In the genomic region with DNA sequence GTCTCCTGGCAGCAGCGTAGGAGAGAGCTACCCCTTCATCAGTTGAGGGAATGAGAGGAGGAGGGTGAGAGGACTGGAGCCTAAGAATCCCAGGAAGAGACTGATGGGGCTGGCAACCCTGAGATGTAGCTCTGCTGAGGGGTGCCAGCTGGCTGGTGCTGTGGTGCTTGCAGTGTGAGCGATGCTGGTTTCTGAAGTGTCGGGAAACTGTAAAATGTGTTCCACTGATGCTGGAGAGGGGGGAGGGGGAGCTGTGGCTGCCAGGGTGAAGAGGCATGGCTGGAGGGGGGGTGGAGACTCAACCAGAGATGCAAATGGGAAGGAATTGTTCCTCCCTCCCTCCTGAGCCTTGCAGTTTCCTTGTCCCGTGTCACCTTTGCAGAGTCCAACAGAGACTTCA, we compare ENCODE assay signal across 28 mouse cellular contexts.
A peak's percentile ranks its signal among the peaks of the same experiment; 100 is the strongest.
DNase-seq lines count a peak whose midpoint lies in the region; ATAC-seq and TF ChIP-seq lines count a peak whose summit lies in the region.
"Had no signal": no experiment of that assay in that cellular context is flagged by ENCODE, and none has a peak within 500 bp of the region (broad histone marks: within the 10 kb centered on the region; RNA-seq: fewer than 3 reads in every experiment).

No protein-coding gene starts in this region.

- no peak overlapping the region for H3K9ac ChIP-seq in forebrain, embryonic 13.5 days
- H3K9ac ChIP-seq in forebrain, embryonic 11.5 days (ENCODE audit: low read length), result no peak overlapping the region
- H3K9ac ChIP-seq in forebrain, embryonic 16.5 days (replicated peaks; ENCODE audit: low read depth, low read length), result no peak overlapping the region
- H3K9ac ChIP-seq: heart, embryonic 15.5 days; liver, embryonic 12.5 days; liver, postnatal 0 days; midbrain, embryonic 12.5 days; neural tube, embryonic 13.5 days had no signal

- no peak for DNase-seq in forebrain, embryonic 11.5 days (ENCODE audit: low spot score)
- peak; percentile 30 for DNase-seq in lung, postnatal 10 days
- DNase-seq in lung, postnatal 4 days, result no peak
- no peak for DNase-seq in G1E (ENCODE audit: low spot score)
- no peak for DNase-seq in frontal cortex, postnatal 36 days (ENCODE audit: low spot score in 2 of 2)
- no peak for DNase-seq in embryo, embryonic 11 days
- DNase-seq: adrenal gland, adult 8-10 months; cerebellum, adult 8-10 months; cerebellum, postnatal 25 days; gastrocnemius, postnatal 25 days; heart, adult 11 months; kidney, adult 8-10 months; layer of hippocampus, postnatal 36 days; left cerebral cortex, postnatal 4 days; liver, postnatal 0 days; thymus, adult 18-20 months; thymus, postnatal 25 days had no signal

- H3K27me3 ChIP-seq in forebrain, embryonic 13.5 days, result no peaks in the 10 kb centered on the region
- H3K27me3 ChIP-seq in forebrain, embryonic 11.5 days (ENCODE audit: control insufficient read depth, insufficient read depth, low read length), result no peaks in the 10 kb centered on the region
- no peaks in the 10 kb centered on the region for H3K27me3 ChIP-seq in G1E (ENCODE audit: insufficient read depth, low read length)
- H3K27me3 ChIP-seq in forebrain, embryonic 16.5 days (replicated peaks; ENCODE audit: control insufficient read depth, insufficient read depth, low read length), result no peaks in the 10 kb centered on the region
- H3K27me3 ChIP-seq: CH12.LX; liver, embryonic 12.5 days; neural tube, embryonic 13.5 days had no signal

- WGBS in forebrain, embryonic 13.5 days, result 61% methylated on average over 4 of the region's 4 CpGs
- 65% methylated on average over 4 of the region's 4 CpGs for WGBS in forebrain, embryonic 11.5 days
- WGBS in forebrain, embryonic 16.5 days, result 53% methylated on average over 4 of the region's 4 CpGs

- ATAC-seq in forebrain, embryonic 13.5 days, result peak; percentile 61; the same call in 1 of the 2 replicates
- ATAC-seq in forebrain, embryonic 11.5 days (replicated peaks; ENCODE audit: low FRiP score), result no peak
- ATAC-seq in G1E (ENCODE audit: extremely low read depth, insufficient number of reproducible peaks, low FRiP score, poor library complexity, severe bottlenecking), result no peak
- ATAC-seq in forebrain, embryonic 16.5 days, result peak; percentile 64; the same call in 1 of the 2 replicates
- ATAC-seq: hindbrain, embryonic 16.5 days; liver, embryonic 12.5 days; liver, postnatal 0 days had no signal

- no peaks in the 10 kb centered on the region for H3K36me3 ChIP-seq in forebrain, embryonic 13.5 days (ENCODE audit: poor library complexity, severe bottlenecking)
- no peaks in the 10 kb centered on the region for H3K36me3 ChIP-seq in forebrain, embryonic 11.5 days (ENCODE audit: control insufficient read depth, insufficient read depth, low read length)
- H3K36me3 ChIP-seq in G1E (replicated peaks), result peaks cover 10% of the 10 kb centered on the region
- H3K36me3 ChIP-seq in forebrain, embryonic 16.5 days (ENCODE audit: control insufficient read depth, insufficient read depth), result no peaks in the 10 kb centered on the region
- H3K36me3 ChIP-seq: heart, embryonic 10.5 days; heart, embryonic 15.5 days; liver, embryonic 12.5 days; midbrain, embryonic 12.5 days; neural tube, embryonic 13.5 days had no signal

- peaks cover 9% of the 10 kb centered on the region for H3K4me1 ChIP-seq in forebrain, embryonic 13.5 days
- H3K4me1 ChIP-seq in forebrain, embryonic 11.5 days (replicated peaks; ENCODE audit: control insufficient read depth, insufficient read depth, low read length), result no peaks in the 10 kb centered on the region
- peaks cover 92% of the 10 kb centered on the region for H3K4me1 ChIP-seq in G1E (ENCODE audit: insufficient read depth, low read depth, low read length)
- H3K4me1 ChIP-seq in forebrain, embryonic 16.5 days (replicated peaks; ENCODE audit: control insufficient read depth, insufficient read depth, low read length), result no peaks in the 10 kb centered on the region
- H3K4me1 ChIP-seq: neural tube, embryonic 13.5 days had no signal

- H3K27ac ChIP-seq in forebrain, embryonic 13.5 days, result no peak overlapping the region
- no peak overlapping the region for H3K27ac ChIP-seq in forebrain, embryonic 11.5 days (ENCODE audit: low read depth, low read length)
- H3K27ac ChIP-seq in forebrain, embryonic 16.5 days (ENCODE audit: low read length), result no peak overlapping the region
- H3K27ac ChIP-seq: heart, embryonic 10.5 days; heart, embryonic 15.5 days; kidney, postnatal 0 days; liver, embryonic 12.5 days; midbrain, embryonic 12.5 days; neural tube, embryonic 13.5 days; stomach, postnatal 0 days had no signal

- H3K9me3 ChIP-seq in forebrain, embryonic 13.5 days (replicated peaks), result no peaks in the 10 kb centered on the region
- no peaks in the 10 kb centered on the region for H3K9me3 ChIP-seq in forebrain, embryonic 11.5 days (ENCODE audit: control insufficient read depth, low read length)
- H3K9me3 ChIP-seq in G1E (replicated peaks), result no peaks in the 10 kb centered on the region; the same call in 1 of the 2 replicates
- no peaks in the 10 kb centered on the region for H3K9me3 ChIP-seq in forebrain, embryonic 16.5 days (ENCODE audit: control insufficient read depth, low read length)
- H3K9me3 ChIP-seq: heart, embryonic 10.5 days; heart, embryonic 15.5 days; liver, embryonic 12.5 days; midbrain, embryonic 12.5 days; neural tube, embryonic 13.5 days had no signal

- no peak overlapping the region for H3K4me3 ChIP-seq in forebrain, embryonic 13.5 days
- no peak overlapping the region for H3K4me3 ChIP-seq in forebrain, embryonic 11.5 days (ENCODE audit: low read depth, low read length)
- peak overlapping the region; percentile 31; the same call in 1 of the 2 replicates for H3K4me3 ChIP-seq in G1E (ENCODE audit: low read depth, low read length)
- H3K4me3 ChIP-seq in forebrain, embryonic 16.5 days (replicated peaks; ENCODE audit: low read length), result no peak overlapping the region
- H3K4me3 ChIP-seq: heart, embryonic 10.5 days; heart, embryonic 15.5 days; liver, embryonic 12.5 days; midbrain, embryonic 12.5 days; neural tube, embryonic 13.5 days had no signal

- no peak overlapping the region for H3K4me2 ChIP-seq in forebrain, embryonic 13.5 days
- no peak overlapping the region for H3K4me2 ChIP-seq in forebrain, embryonic 11.5 days (ENCODE audit: low read depth, low read length, severe bottlenecking)
- H3K4me2 ChIP-seq in forebrain, embryonic 16.5 days (ENCODE audit: low read length), result no peak overlapping the region
- H3K4me2 ChIP-seq: heart, embryonic 15.5 days; liver, embryonic 12.5 days; midbrain, embryonic 12.5 days; neural tube, embryonic 13.5 days had no signal

- TF ChIP-seq CTCF in G1E (IDR thresholded peaks at IDR 0.05; ENCODE audit: low read depth, low read length), result no peak

Comparison
In these comparisons a context has a peak if more than half of its experiments do, and no peak if none do; other contexts are left out.
1. ATAC-seq: peak in forebrain, embryonic 13.5 days (single experiment) and forebrain, embryonic 16.5 days (single experiment); none in forebrain, embryonic 11.5 days (single experiment) and G1E (single experiment).